Mouse (Mus musculus) G1E (cell line): ENCODE results near the gene Gm14443.
"Not testable (repeated sequence)": the region's sequence is repeated elsewhere in the genome, so short reads cannot be mapped to it uniquely, and the experiment has no call there.

Experiments used
- CTCF ChIP-seq: IDR thresholded peaks from 2 replicates; pipeline ENCODE4 v1.5.1; 2012; ENCODE audit warnings: low read depth, low read length, inconsistent platforms, mixed read lengths
- GATA1 ChIP-seq: IDR thresholded peaks from 2 replicates; pipeline ENCODE4 v1.6.1; 2012; ENCODE audit warnings: borderline replicate concordance, low read length, inconsistent platforms, mixed read lengths
- POLR2AphosphoS5 ChIP-seq: IDR thresholded peaks from 2 replicates; pipeline ENCODE4 v1.6.1; 2012; ENCODE audit warnings: low read depth, low read length, inconsistent platforms; ENCODE audit not compliant: insufficient replicate concordance
- TAL1 ChIP-seq: conservative IDR thresholded peaks from 2 replicates; pipeline ENCODE4 v1.6.1; 2012; ENCODE audit warnings: low read depth, low read length, inconsistent platforms, mixed read lengths

GRCm38 (mm10) chr2:175175401-175176180 is at the start of gene Gm14443:
- not testable (repeated sequence) for TF ChIP-seq CTCF, GATA1, POLR2AphosphoS5, TAL1
